Mouse (Mus musculus) large intestine, adult 2 months (tissue): ENCODE results near the gene Isyna1. TPM values are rescaled to one million over a fixed set of nuclear protein-coding genes. Genes with fewer than 3 reads are reported as not detected.

Experiments
- DNase-seq: peaks from one replicate; pipeline ENCODE4 v3.0.0-alpha.2; 2012; ENCODE audit warnings: low read depth, low spot score
- WGBS: fragments of 180-500 bp; shearing (Covaris S2); methylation state at CpG from one replicate; pipeline ENCODE4 v1.1.7; 2018; 5-methylcytosine and 5-hydroxymethylcytosine counted together
- polyA plus RNA-seq: library from polyadenylated mRNA; depleted of rRNA; stranded (reverse); fragments of >200 nt; gene quantifications from 2 replicates; pipeline ENCODE4 v1.2.3, GENCODE M21; 2012

The Isyna1 gene
- polyA plus RNA-seq, 1 experiment = 108 TPM

GRCm38 (mm10) chr8:70615894-70616293 lies 21.7 kb downstream of the Isyna1 start, which contains the start of gene Lrrc25:
TSS of gene Lrrc25 (plus strand) at chr8:70616155.
- 70% methylated on average over 3 of the region's 3 CpGs for WGBS
- DNase-seq = no peak

GRCm38 (mm10) chr8:70616645-70617044 lies 22.5 kb downstream of the Isyna1 start:
- 60% methylated on average over 11 of the region's 11 CpGs for WGBS
- DNase-seq = no peak

GRCm38 (mm10) chr8:70617985-70618384 lies 23.8 kb downstream of the Isyna1 start:
- DNase-seq = no peak
- 88% methylated on average over 11 of the region's 11 CpGs for WGBS

GRCm38 (mm10) chr8:70618888-70619334 lies 24.7 kb downstream of the Isyna1 start:
- no peak for DNase-seq
- WGBS = 16% methylated on average over 9 of the region's 9 CpGs

- no peak for DNase-seq
- WGBS = 54% methylated on average over 3 of the region's 3 CpGs
Measured at GRCm38 (mm10) chr8:70622220-70622619, 28.0 kb downstream of the Isyna1 start.

GRCm38 (mm10) chr8:70625104-70625503 lies 30.9 kb downstream of the Isyna1 start:
- WGBS = 5% methylated on average over 5 of the region's 5 CpGs
- no peak for DNase-seq

GRCm38 (mm10) chr8:70627041-70627440 lies 32.9 kb downstream of the Isyna1 start:
- DNase-seq = no peak
- 84% methylated on average over 5 of the region's 5 CpGs for WGBS

GRCm38 (mm10) chr8:70628986-70629490 lies 34.9 kb downstream of the Isyna1 start:
- WGBS = 55% methylated on average over 7 of the region's 7 CpGs
- no peak for DNase-seq

GRCm38 (mm10) chr8:70629574-70630531 lies 35.7 kb downstream of the Isyna1 start:
- under 1% methylated on average over 60 of the region's 60 CpGs for WGBS
- DNase-seq = no peak

GRCm38 (mm10) chr8:70630532-70631381 lies 36.6 kb downstream of the Isyna1 start:
- WGBS = 6% methylated on average over 22 of the region's 22 CpGs
- no peak for DNase-seq

GRCm38 (mm10) chr8:70631436-70631835 lies 37.3 kb downstream of the Isyna1 start:
- no peak for DNase-seq
- 7% methylated on average over 24 of the region's 24 CpGs for WGBS

- DNase-seq = no peak
Measured at GRCm38 (mm10) chr8:70632346-70632892, 38.2 kb downstream of the Isyna1 start, which contains the start of gene Gdf15. TSS of gene Gdf15 (minus strand) at chr8:70632456.

GRCm38 (mm10) chr8:70634066-70634465 lies 39.9 kb downstream of the Isyna1 start:
- WGBS = 13% methylated on average over 6 of the region's 6 CpGs
- DNase-seq = no peak

More at GRCm38 (mm10) chr8:70632346-70632892, 38.2 kb downstream of the Isyna1 start, which contains the start of gene Gdf15:
- 84% methylated on average over 6 of the region's 6 CpGs for WGBS

GRCm38 (mm10) chr8:70635527-70635926 lies 41.4 kb downstream of the Isyna1 start:
- no peak for DNase-seq
- WGBS = 65% methylated on average over 6 of the region's 6 CpGs

GRCm38 (mm10) chr8:70636838-70637237 lies 42.7 kb downstream of the Isyna1 start:
- no peak for DNase-seq

GRCm38 (mm10) chr8:70638752-70639151 lies 44.6 kb downstream of the Isyna1 start:
- WGBS = 41% methylated on average over 9 of the region's 9 CpGs
- DNase-seq = no peak

More at GRCm38 (mm10) chr8:70636838-70637237, 42.7 kb downstream of the Isyna1 start:
- 29% methylated on average over 8 of the region's 8 CpGs for WGBS

- 74% methylated on average over 3 of the region's 3 CpGs for WGBS
- DNase-seq = no peak
Measured at GRCm38 (mm10) chr8:70643019-70643418, 48.8 kb downstream of the Isyna1 start.

- 89% methylated on average over 2 of the region's 2 CpGs for WGBS
- DNase-seq = no peak
Measured at GRCm38 (mm10) chr8:70644065-70644464, 49.9 kb downstream of the Isyna1 start.

- DNase-seq = no peak
Measured at GRCm38 (mm10) chr8:70645501-70646224, 51.5 kb downstream of the Isyna1 start.

More at GRCm38 (mm10) chr8:70645501-70646224, 51.5 kb downstream of the Isyna1 start:
- 30% methylated on average over 17 of the region's 17 CpGs for WGBS
